Mouse (Mus musculus): ENCODE measurements around the gene Micu1. TPM values are rescaled to one million over a fixed set of nuclear protein-coding genes. Genes with fewer than 3 reads are reported as not detected.

Gene Micu1
- polyA plus RNA-seq, 1 experiment: 74.1 TPM

GRCm38 (mm10) chr10:59911561-59912198 is 209.4 kb downstream of the Micu1 start:
- Histone ChIP-seq H3K4me3 (ENCODE audit: insufficient read depth, low read length) (no peak overlapping the region), H3K4me1 (ENCODE audit: control insufficient read depth, insufficient read depth, low read length) (peaks cover 19% of the 10 kb centered on the region), H3K27ac (ENCODE audit: insufficient read depth, low read length) (no peak overlapping the region)
- TF ChIP-seq POLR2A (IDR thresholded peaks at IDR 0.05; ENCODE audit: low read depth, low read length) (no peak), CTCF (IDR thresholded peaks at IDR 0.05; ENCODE audit: borderline replicate concordance, insufficient read depth, low read length) (no peak)

Other genes with a start within 250 kb of the Micu1 start
- not detected in 2 replicates for gene Gm10322, start 86.4 kb upstream of the Micu1 start, polyA plus RNA-seq (2011; ENCODE audit: insufficient read length, low read depth, missing spikeins)
- 39.8 and 48.8 TPM in 2 replicates for gene Mcu, start 85.8 kb upstream of the Micu1 start, polyA plus RNA-seq (2011; ENCODE audit: insufficient read length, low read depth, missing spikeins)
- gene Dnajb12, start 177.1 kb downstream of the Micu1 start, polyA plus RNA-seq (2011; ENCODE audit: insufficient read length, low read depth, missing spikeins): 31.5 and 36.2 TPM in 2 replicates
- 150 and 156 TPM in 2 replicates for gene Ddit4, start 249.4 kb downstream of the Micu1 start, polyA plus RNA-seq (2011; ENCODE audit: insufficient read length, low read depth, missing spikeins)